8 mouse cellular contexts compared by ENCODE assay signal in genomic region chr16:59846574-59846973, GRCm38 (mm10).
DNase-seq lines count a peak whose midpoint lies in the region; ATAC-seq and TF ChIP-seq lines count a peak whose summit lies in the region.

No protein-coding gene starts in this region.

- TF ChIP-seq RAD21 in MEL (IDR thresholded peaks at IDR 0.05; ENCODE audit: low read depth, low read length) = peak; percentile 53

- no peak overlapping the region for H3K4me2 ChIP-seq in hindbrain, embryonic 12.5 days (replicated peaks)
- H3K4me2 ChIP-seq in hindbrain, embryonic 14.5 days (replicated peaks) = no peak overlapping the region

- WGBS in hindbrain, embryonic 12.5 days = 7% methylated on average over 3 of the region's 3 CpGs
- 18% methylated on average over 3 of the region's 3 CpGs for WGBS in hindbrain, embryonic 14.5 days

- TF ChIP-seq POLR2A in MEL (IDR thresholded peaks at IDR 0.05; ENCODE audit: control insufficient read depth in 1 of 2, insufficient read depth in 1 of 2, low read depth in 1 of 2, low read length in 2 of 2, poor library complexity in 1 of 2) = no peak

- ATAC-seq in hindbrain, embryonic 12.5 days (ENCODE audit: low FRiP score) = 0 out of 2 replicates have a peak, but pooled peaks have one; percentile 48
- ATAC-seq in hindbrain, embryonic 14.5 days (ENCODE audit: low FRiP score) = no peak

- no peak overlapping the region for H3K4me3 ChIP-seq in hindbrain, embryonic 12.5 days
- H3K4me3 ChIP-seq in hindbrain, embryonic 14.5 days (replicated peaks; ENCODE audit: low read length) = no peak overlapping the region
- H3K4me3 ChIP-seq in MEL (ENCODE audit: control insufficient read depth in 1 of 2, insufficient read depth in 1 of 2, low read depth in 2 of 2, low read length in 2 of 2) = no peak overlapping the region

- no peaks in the 10 kb centered on the region for H3K27me3 ChIP-seq in hindbrain, embryonic 12.5 days
- H3K27me3 ChIP-seq in hindbrain, embryonic 14.5 days (ENCODE audit: control insufficient read depth, insufficient read depth, low read length) = no peaks in the 10 kb centered on the region
- H3K27me3 ChIP-seq in MEL (ENCODE audit: control insufficient read depth in 1 of 2, insufficient read depth in 2 of 2, low read length in 2 of 2) = no peaks in the 10 kb centered on the region

- no peaks in the 10 kb centered on the region for H3K36me3 ChIP-seq in hindbrain, embryonic 12.5 days
- H3K36me3 ChIP-seq in hindbrain, embryonic 14.5 days (replicated peaks; ENCODE audit: control insufficient read depth, insufficient read depth) = no peaks in the 10 kb centered on the region
- H3K36me3 ChIP-seq in MEL (ENCODE audit: control insufficient read depth in 1 of 2, insufficient read depth in 2 of 2, low read length in 2 of 2) = no peaks in the 10 kb centered on the region

- no peak overlapping the region for H3K27ac ChIP-seq in hindbrain, embryonic 12.5 days
- H3K27ac ChIP-seq in hindbrain, embryonic 14.5 days = no peak overlapping the region
- H3K27ac ChIP-seq in MEL (ENCODE audit: control insufficient read depth, low read depth, low read length) = no peak overlapping the region

- DNase-seq in hindbrain, embryonic 14.5 days (ENCODE audit: low spot score) = no peak
- peak; percentile 7 for DNase-seq in 3134 (ENCODE audit: extremely low read depth, insufficient read length, low spot score)
- peak; percentile 30 for DNase-seq in MEL (ENCODE audit: low read depth, low spot score)
- DNase-seq in cerebellum, postnatal 36 days = peak; percentile 15 to 18
- peak; percentile 40 to 50 for DNase-seq in kidney, postnatal 25 days
- DNase-seq in layer of hippocampus, postnatal 36 days = no peak
- no peak for DNase-seq in urinary bladder, postnatal 4 days (ENCODE audit: low spot score in 2 of 2)

- H3K79me2 ChIP-seq in MEL (ENCODE audit: control insufficient read depth, insufficient read depth, low read length, poor library complexity) = no peaks in the 10 kb centered on the region

- no peak overlapping the region for H3K9ac ChIP-seq in hindbrain, embryonic 12.5 days
- no peak overlapping the region for H3K9ac ChIP-seq in hindbrain, embryonic 14.5 days
- H3K9ac ChIP-seq in MEL (ENCODE audit: control insufficient read depth, low read depth, low read length, poor library complexity, severe bottlenecking) = no peak overlapping the region

- H3K4me1 ChIP-seq in hindbrain, embryonic 12.5 days = no peaks in the 10 kb centered on the region
- H3K4me1 ChIP-seq in hindbrain, embryonic 14.5 days (replicated peaks; ENCODE audit: control insufficient read depth, insufficient read depth, low read length) = no peaks in the 10 kb centered on the region
- H3K4me1 ChIP-seq in MEL (ENCODE audit: control insufficient read depth in 1 of 2, insufficient read depth in 2 of 2, low read length in 2 of 2) = no peaks in the 10 kb centered on the region

- peak; percentile 57 to 62 (median 59) for TF ChIP-seq CTCF in MEL (IDR thresholded peaks at IDR 0.05 in 2 of 3, conservative IDR thresholded peaks at IDR 0.05 in 1 of 3; ENCODE audit: control insufficient read depth in 1 of 3, insufficient read depth in 1 of 3, low read depth in 2 of 3, low read length in 3 of 3, poor library complexity in 1 of 3, severe bottlenecking in 1 of 3)

- H3K9me3 ChIP-seq in hindbrain, embryonic 12.5 days (replicated peaks) = no peaks in the 10 kb centered on the region
- H3K9me3 ChIP-seq in hindbrain, embryonic 14.5 days (ENCODE audit: control insufficient read depth, low read length) = peaks cover 4% of the 10 kb centered on the region; the same call in 1 of the 2 replicates
- H3K9me3 ChIP-seq in MEL (replicated peaks; ENCODE audit: insufficient read depth, low read length) = no peaks in the 10 kb centered on the region

- TF ChIP-seq EP300 in MEL (IDR thresholded peaks at IDR 0.05; ENCODE audit: low read depth in 1 of 2, low read length in 2 of 2) = no peak

TF ChIP-seq in MEL, 35 proteins besides CTCF, POLR2A, EP300 and RAD21:
- TF ChIP-seq CHD1 (IDR thresholded peaks at IDR 0.05; ENCODE audit: low read depth, low read length) (no peak), MXI1 (IDR thresholded peaks at IDR 0.05; ENCODE audit: low read depth, low read length) (no peak), UBTF (IDR thresholded peaks at IDR 0.05; ENCODE audit: borderline replicate concordance, insufficient read depth, low read depth, low read length) (no peak), USF2 (IDR thresholded peaks at IDR 0.05; ENCODE audit: borderline replicate concordance in 1 of 2, insufficient read depth in 1 of 2, low read depth in 1 of 2, low read length in 2 of 2) (no peak), SMC3 (IDR thresholded peaks at IDR 0.05; ENCODE audit: low read depth, low read length) (peak; percentile 76), HCFC1 (IDR thresholded peaks at IDR 0.05; ENCODE audit: low read depth, low read length) (no peak), TCF12 (IDR thresholded peaks at IDR 0.05; ENCODE audit: low read depth, low read length) (no peak), POLR2AphosphoS2 (IDR thresholded peaks at IDR 0.05; ENCODE audit: low read length) (no peak), ZC3H11A (IDR thresholded peaks at IDR 0.05; ENCODE audit: low read depth, low read length) (peak; percentile 33; the same call in 1 of the 2 replicates), RCOR1 (IDR thresholded peaks at IDR 0.05; ENCODE audit: low read depth, low read length) (no peak)
TF ChIP-seq in MEL: peak in this region for 2.

Comparison
In these comparisons a context has a peak if more than half of its experiments do, and no peak if none do; other contexts are left out.
1. DNase-seq: peak in 3134 (single experiment), MEL (single experiment), cerebellum, postnatal 36 days (2 of 2) and kidney, postnatal 25 days (2 of 2); none in hindbrain, embryonic 14.5 days (single experiment), layer of hippocampus, postnatal 36 days (0 of 2) and urinary bladder, postnatal 4 days (0 of 2).